Mouse (Mus musculus): ENCODE results near the gene Gm12830.

The Gm12830 gene

DNA sequence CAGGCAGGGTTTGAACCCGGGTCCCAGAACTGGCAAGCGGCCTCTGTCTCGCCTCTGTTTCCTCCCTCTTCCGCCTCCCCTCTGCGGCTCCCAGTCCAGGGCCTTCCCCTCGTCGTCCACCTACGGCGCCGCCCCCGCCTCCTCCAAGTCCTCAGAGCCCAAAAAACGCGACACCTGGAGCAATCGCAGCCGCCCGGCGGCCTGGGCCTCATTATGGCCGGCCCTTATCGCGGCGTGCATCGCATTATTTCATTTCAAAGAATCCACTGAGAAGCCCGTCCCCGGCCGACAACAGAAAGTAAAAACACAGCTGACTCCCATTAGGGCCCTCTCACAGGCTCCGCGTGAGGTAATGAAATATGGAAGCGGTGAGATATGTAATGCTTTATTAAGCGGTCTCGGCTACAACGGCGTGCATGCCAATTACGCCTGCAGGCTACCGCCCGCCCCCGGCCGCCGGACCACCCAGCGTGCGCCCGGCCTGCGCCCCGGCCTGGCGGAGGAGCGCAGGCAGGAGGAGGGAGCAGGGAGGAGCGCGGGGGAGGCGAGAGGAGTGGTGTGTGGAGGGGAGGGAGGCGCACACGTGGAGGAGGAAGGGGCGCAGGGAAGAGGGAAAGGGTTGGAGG, at the start of gene Gm12830:
TSS of gene Gm12830 (plus strand) at position 156 of the 626 bp plus-strand sequence.
- in situ Hi-C loops (cut with MseI, MboI): no loop called here

GRCm38 (mm10) chr4:114773316-114773715, 48.2 kb upstream of the Gm12830 start:
- in situ Hi-C loops (cut with MseI, MboI): no loop called here

DNA sequence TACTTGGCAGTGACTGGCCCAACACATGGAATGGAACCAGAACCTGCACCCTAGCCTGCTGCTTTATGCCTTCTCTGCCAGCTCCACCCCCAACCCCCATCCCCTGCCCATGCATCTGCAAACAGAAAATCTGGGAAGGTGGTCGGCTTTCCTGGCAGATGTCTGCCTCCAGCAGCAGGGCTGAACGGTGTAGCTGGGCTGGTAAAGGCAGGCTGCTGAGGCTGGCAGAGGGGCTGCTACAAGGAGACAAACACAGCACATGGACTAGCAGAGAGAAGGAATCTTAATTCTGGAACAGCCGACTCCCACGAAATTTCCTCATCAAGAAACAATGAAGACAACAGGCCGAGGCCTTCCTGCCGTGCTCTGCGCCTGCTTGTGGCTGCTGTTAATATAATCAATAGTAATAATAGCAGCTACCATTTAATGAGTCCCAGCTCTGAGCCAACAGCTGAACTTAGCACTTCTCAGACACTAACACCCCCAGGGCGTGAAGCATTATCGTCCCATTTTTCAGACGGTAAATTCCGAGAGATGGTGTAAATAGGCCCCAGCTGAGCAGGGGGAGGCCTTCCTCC, 43.8 kb upstream of the Gm12830 start:
- in situ Hi-C loops (cut with MseI, MboI): no loop called here

GRCm38 (mm10) chr4:114778716-114779474, 42.6 kb upstream of the Gm12830 start:
- in situ Hi-C loops (cut with MseI, MboI): no loop called here

GRCm38 (mm10) chr4:114779475-114779757, 42.1 kb upstream of the Gm12830 start:
- in situ Hi-C loops (cut with MseI, MboI): no loop called here

- in situ Hi-C loops (cut with MseI, MboI): no loop called here
Observed at GRCm38 (mm10) chr4:114779758-114780546, 41.6 kb upstream of the Gm12830 start.

GRCm38 (mm10) chr4:114782851-114783250, 38.7 kb upstream of the Gm12830 start:
- in situ Hi-C loops (cut with MseI, MboI): no loop called here

DNA sequence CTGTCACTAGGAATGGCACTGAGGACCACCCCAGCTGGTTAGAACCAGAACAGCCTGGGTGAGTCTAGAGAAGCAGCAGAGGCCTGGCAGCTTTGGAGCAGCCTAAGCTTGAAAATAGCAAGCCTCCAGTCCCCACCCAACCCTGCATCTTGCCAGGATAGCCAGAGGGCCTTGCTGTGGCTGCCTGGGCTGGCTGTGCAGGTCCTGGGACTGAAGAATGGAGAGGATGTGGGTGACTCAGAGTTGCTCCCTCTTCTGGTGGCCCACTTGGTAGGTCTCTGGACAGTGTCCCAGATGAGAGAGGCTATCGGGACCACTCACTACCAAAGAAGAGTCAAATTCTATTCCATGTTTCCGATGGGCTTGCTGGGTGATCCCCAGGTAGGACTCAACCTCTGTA, 36.8 kb upstream of the Gm12830 start:
- in situ Hi-C loops (cut with MseI, MboI): no loop called here

- in situ Hi-C loops (cut with MseI, MboI): no loop called here
Observed at GRCm38 (mm10) chr4:114788856-114789255, 32.7 kb upstream of the Gm12830 start.

DNA sequence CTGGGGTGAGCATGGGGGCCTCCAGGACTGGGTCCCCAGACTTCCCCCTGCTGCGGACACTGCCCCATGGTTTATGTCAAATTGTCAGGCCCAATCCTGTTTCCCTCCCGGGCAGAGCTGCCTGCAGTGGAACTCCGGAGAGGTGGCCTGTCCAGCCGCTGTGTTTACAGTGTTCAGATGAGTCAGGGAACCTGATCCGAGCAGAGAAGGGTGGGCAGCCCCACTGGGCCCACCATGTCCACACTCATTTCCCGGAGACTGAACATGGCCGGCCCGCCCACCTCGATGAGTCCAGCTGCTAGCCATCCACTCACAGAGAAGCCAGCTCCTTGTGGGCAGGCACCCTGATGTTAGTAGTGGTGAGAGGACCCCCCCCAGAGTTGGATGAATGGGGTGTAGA, 29.9 kb upstream of the Gm12830 start:
- in situ Hi-C loops (cut with MseI, MboI): no loop called here

DNA sequence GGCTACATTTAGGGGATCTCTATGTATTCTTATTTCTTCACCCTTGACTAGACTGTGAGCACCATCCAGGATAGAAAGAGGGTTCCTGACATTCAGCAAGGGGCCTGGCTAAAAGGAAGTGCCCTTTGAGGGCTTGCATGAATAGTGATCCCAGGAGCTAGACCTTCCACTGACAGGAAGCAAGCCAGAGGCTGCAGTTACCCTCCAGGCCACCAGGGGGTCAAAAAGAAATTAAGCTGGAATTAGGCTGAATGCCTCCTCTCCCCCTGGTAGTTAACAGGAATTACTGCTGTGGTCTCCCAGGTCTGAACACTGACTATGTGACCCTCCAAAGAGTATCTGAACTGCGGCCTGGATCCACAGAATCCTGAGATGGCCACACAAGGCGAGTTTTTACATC, 27.7 kb upstream of the Gm12830 start:
- in situ Hi-C loops (cut with MseI, MboI): no loop called here

GRCm38 (mm10) chr4:114797254-114797914, 24.1 kb upstream of the Gm12830 start:
- in situ Hi-C loops (cut with MseI, MboI): no loop called here

DNA sequence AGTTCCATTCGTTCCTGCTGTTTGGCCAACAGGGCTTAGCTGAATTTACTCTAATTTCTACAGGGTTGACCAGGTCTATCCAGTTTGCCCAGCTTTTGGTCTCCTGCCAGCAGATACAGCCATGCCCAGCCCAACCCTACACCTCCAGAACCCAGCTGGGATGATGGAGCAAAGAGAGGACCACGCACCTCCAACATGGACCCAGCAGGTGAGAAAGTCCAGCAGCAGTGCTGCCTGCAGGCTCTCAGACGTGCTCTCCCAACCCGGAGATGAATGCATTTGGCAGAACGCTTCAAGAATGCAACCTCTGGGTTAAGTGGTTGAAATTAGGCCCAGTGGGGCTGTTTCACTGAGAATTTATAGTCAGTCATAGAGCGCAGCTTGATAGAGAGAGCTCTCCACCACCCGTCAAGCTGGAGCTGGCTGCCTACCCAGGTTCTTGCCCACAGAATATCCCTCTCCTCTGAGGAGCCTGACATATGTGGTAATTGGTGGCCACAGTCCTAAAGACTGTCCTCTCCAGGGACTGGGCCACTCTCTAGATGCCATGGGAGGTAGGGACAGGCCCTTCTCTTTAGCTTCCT, 23.4 kb upstream of the Gm12830 start:
- in situ Hi-C loops (cut with MseI, MboI): no loop called here

DNA sequence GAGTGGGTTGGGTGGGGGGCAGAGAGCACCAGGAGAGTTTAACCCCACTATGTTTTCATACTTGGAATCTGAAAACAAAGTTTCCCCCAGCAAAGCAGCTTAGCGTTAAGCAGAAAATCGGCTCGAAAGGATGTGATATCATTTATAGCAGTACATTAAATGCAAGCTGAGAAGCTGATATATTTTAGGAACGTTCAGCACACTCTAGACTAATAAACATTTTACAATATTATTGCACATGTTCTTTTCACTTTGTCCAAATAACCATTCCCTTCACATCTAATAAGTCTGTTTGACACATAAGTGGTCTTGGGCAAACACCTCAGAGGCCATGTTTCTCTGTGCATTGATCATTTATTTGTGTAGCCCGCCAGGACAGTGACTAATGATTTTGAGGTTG, 17.4 kb upstream of the Gm12830 start:
- in situ Hi-C loops (cut with MseI, MboI): no loop called here

- in situ Hi-C loops (cut with MseI, MboI): no loop called here
Observed at GRCm38 (mm10) chr4:114818963-114819702, 2.4 kb upstream of the Gm12830 start.

GRCm38 (mm10) chr4:114834770-114835581, 13.5 kb downstream of the Gm12830 start:
- in situ Hi-C loops (cut with MseI, MboI): no loop called here

DNA sequence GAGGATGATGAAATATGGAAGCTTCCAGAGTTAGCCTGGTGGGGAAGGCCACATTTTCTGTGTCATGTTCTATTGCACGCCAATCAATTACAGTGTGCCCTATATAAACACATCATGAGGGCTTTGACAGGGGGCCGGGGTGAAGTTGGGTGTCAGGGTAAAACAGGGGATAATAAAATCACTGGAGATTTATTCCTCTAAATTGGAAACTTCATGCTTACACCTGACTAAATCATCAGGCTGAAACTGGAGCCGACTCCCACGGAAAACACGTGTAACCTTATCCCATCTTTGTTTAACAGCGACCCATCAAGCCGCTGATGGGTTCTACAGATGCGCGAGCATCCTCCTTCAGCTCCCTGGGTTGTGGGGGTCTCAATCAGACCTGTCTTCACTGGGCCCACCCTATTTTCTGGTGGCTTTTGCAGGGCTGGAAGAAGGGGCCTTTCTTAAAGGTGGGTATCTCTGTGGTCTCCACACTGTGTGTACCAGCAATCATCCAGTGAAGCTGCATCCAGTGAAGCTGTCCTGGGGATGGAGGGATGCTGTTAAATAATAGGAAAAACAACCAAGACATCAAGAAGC, 19.9 kb downstream of the Gm12830 start:
- in situ Hi-C loops (cut with MseI, MboI): no loop called here

DNA sequence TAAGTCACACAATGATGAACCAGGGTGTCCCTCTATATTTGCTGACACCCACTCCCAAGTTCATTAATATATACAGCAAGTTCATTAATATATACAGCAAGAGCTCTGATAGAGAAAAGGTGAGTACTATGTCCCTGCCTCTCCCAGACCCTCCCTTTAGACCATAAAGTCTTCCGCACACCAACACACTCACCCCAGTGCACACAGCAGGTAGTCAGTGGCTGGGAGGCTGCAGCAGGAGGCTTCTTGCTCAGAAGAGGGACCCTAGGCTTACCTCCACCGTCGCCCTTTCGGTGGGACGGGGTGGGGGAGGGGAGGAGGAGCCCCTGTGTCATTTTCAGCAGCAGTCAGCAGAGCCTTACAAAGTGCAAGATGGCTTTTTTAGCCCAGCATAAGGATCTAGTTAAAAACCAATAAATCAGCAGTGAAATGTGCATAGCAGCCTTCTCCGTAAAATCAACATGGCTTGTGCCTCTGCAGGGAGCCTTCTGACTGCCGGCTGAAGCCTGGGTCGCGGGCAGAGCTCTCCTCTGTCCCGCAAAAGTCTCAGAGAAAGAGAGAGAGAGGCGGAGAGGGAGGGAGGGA, 20.9 kb downstream of the Gm12830 start:
- in situ Hi-C loops (cut with MseI, MboI): no loop called here

DNA sequence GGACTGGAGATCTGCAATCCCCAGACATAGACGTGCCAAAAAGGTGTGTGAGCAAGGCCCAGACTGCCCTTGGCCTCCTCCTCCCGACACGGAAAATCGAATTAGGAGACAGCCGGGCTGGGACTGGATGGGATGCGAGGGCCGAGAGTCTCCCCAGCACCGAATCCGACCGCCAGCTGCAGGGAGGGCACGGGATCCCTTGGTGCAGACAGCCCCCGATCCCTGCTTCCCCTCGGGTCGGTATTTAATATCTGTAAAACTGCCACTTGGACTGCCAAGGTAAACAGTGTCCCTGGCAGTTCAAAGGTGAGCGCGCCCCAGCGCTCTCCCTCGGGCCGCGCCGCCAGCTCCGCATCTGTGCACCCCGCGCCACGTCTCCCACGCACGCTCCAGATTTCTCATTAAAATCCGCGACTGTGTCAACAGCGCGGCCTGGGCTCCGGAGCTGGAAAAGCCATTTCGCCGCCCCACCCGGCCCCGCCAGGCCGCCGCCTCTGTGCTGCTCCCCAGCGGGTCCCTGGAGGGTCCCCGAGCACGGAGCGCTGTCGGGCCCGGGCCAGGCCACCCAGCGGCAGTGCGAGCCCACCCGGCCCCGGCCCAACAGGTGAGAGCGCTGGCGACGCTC, 21.7 kb downstream of the Gm12830 start:
- in situ Hi-C loops (cut with MseI, MboI): no loop called here

All from mouse trophoblast stem cell (cell line).